9 mouse cellular contexts compared by ENCODE assay signal in genomic region chr4:99199757-99200251, GRCm38 (mm10). TPM values are rescaled to one million over a fixed set of nuclear protein-coding genes. Genes with fewer than 3 reads are reported as not detected.
DNase-seq lines count a peak whose midpoint lies in the region; ATAC-seq and TF ChIP-seq lines count a peak whose summit lies in the region.
"Had no signal": no experiment of that assay in that cellular context is flagged by ENCODE, and none has a peak within 500 bp of the region (broad histone marks: within the 10 kb centered on the region; RNA-seq: fewer than 3 reads in every experiment).

No protein-coding gene starts in this region.

- no peaks in the 10 kb centered on the region for H3K27me3 ChIP-seq in kidney, postnatal 0 days (ENCODE audit: insufficient read depth, low read length)
- no peaks in the 10 kb centered on the region for H3K27me3 ChIP-seq in kidney, embryonic 16.5 days (ENCODE audit: insufficient read depth, low read length)
- H3K27me3 ChIP-seq in limb, embryonic 10.5 days (ENCODE audit: low read depth, poor library complexity, severe bottlenecking): no peaks in the 10 kb centered on the region

- H3K4me2 ChIP-seq in kidney, postnatal 0 days (ENCODE audit: low read length): no peak overlapping the region; the same call in 1 of the 2 replicates
- no peak overlapping the region for H3K4me2 ChIP-seq in kidney, embryonic 16.5 days (replicated peaks; ENCODE audit: low read depth, low read length)

- peak; percentile 61; the same call in 1 of the 2 replicates for ATAC-seq in kidney, postnatal 0 days (replicated peaks; ENCODE audit: low FRiP score, low read depth)
- ATAC-seq in kidney, embryonic 16.5 days (ENCODE audit: low FRiP score, low TSS enrichment): no peak
- peak; percentile 70 for ATAC-seq in neutrophil, adult 5-6 weeks (ENCODE audit: extremely low read depth, insufficient number of reproducible peaks, low FRiP score, poor library complexity, severe bottlenecking)
- no peak for ATAC-seq in cerebellum, adult (ENCODE audit: insufficient number of reproducible peaks, low FRiP score, low TSS enrichment)
- ATAC-seq: forebrain, postnatal 0 days had no signal

- H3K27ac ChIP-seq in kidney, postnatal 0 days: no peak overlapping the region
- no peak overlapping the region for H3K27ac ChIP-seq in kidney, embryonic 16.5 days (ENCODE audit: low read length)
- peak overlapping the region; percentile 86 for H3K27ac ChIP-seq in bone marrow macrophage, adult 2 months (ENCODE audit: insufficient read depth, low read depth, low read length)
- no peak overlapping the region for H3K27ac ChIP-seq in limb, embryonic 10.5 days

- H3K9me3 ChIP-seq in kidney, postnatal 0 days (replicated peaks; ENCODE audit: low read length): no peaks in the 10 kb centered on the region
- no peaks in the 10 kb centered on the region for H3K9me3 ChIP-seq in kidney, embryonic 16.5 days (ENCODE audit: low read length)
- H3K9me3 ChIP-seq in limb, embryonic 10.5 days (replicated peaks): no peaks in the 10 kb centered on the region

- no peak for TF ChIP-seq CTCF in kidney, postnatal 0 days (IDR thresholded peaks at IDR 0.05; ENCODE audit: low read depth)
- no peak for TF ChIP-seq CTCF in bone marrow macrophage, adult 2 months (IDR thresholded peaks at IDR 0.05; ENCODE audit: low read depth, low read length)

- no peak overlapping the region for H3K9ac ChIP-seq in kidney, postnatal 0 days (ENCODE audit: low read depth, low read length)
- no peak overlapping the region for H3K9ac ChIP-seq in kidney, embryonic 16.5 days (replicated peaks; ENCODE audit: low read length)
- H3K9ac ChIP-seq: forebrain, postnatal 0 days had no signal

- H3K36me3 ChIP-seq in kidney, postnatal 0 days (ENCODE audit: insufficient read depth, low read length): no peaks in the 10 kb centered on the region
- H3K36me3 ChIP-seq in kidney, embryonic 16.5 days (ENCODE audit: insufficient read depth, low read length): no peaks in the 10 kb centered on the region
- H3K36me3 ChIP-seq in limb, embryonic 10.5 days: peaks cover 2% of the 10 kb centered on the region; the same call in 1 of the 2 replicates

- WGBS in kidney, postnatal 0 days: 51% methylated on average over 13 of the region's 13 CpGs
- 53% methylated on average over 13 of the region's 13 CpGs for WGBS in kidney, embryonic 16.5 days
- 82% methylated on average over 13 of the region's 13 CpGs for WGBS in limb, embryonic 10.5 days

- no peak for TF ChIP-seq POLR2A in bone marrow macrophage, adult 2 months (IDR thresholded peaks at IDR 0.05; ENCODE audit: borderline replicate concordance, low read depth, low read length)

- no peak overlapping the region for H3K4me3 ChIP-seq in kidney, postnatal 0 days (replicated peaks; ENCODE audit: low read depth, low read length)
- H3K4me3 ChIP-seq in kidney, embryonic 16.5 days (ENCODE audit: low read length): no peak overlapping the region
- H3K4me3 ChIP-seq in bone marrow macrophage, adult 2 months (ENCODE audit: insufficient read depth, low read length): peak overlapping the region; percentile 53
- no peak overlapping the region for H3K4me3 ChIP-seq in limb, embryonic 10.5 days

- no peak for DNase-seq in kidney, postnatal 0 days (ENCODE audit: low spot score)
- peak; percentile 23 for DNase-seq in limb, embryonic 10.5 days (ENCODE audit: low spot score)
- DNase-seq in kidney, postnatal 10 days: no peak
- no peak for DNase-seq in right cerebral cortex, postnatal 4 days
- DNase-seq: forebrain, postnatal 0 days had no signal

- 0 out of 2 replicates have a peak, but pooled peaks cover under 1% of the 10 kb centered on the region for H3K4me1 ChIP-seq in kidney, postnatal 0 days (replicated peaks; ENCODE audit: insufficient read depth, low read length)
- H3K4me1 ChIP-seq in kidney, embryonic 16.5 days (ENCODE audit: insufficient read depth, low read length): peaks cover 8% of the 10 kb centered on the region; the same call in 1 of the 2 replicates
- peaks cover 13% of the 10 kb centered on the region for H3K4me1 ChIP-seq in bone marrow macrophage, adult 2 months (ENCODE audit: control insufficient read depth, insufficient read depth, low read length)
- peaks cover 2% of the 10 kb centered on the region; the same call in 1 of the 2 replicates for H3K4me1 ChIP-seq in limb, embryonic 10.5 days

RNA-seq across cellular contexts. Expression of gene Atg4c, which starts 6.1 kb away (rescaled TPM):
- polyA plus RNA-seq in kidney, postnatal 0 days (2015; fragmentation: Nextera tagmentation; extraction: Ambion mirVana): 13.1 and 14.7 TPM in 2 replicates
- 16.3 and 16.6 TPM in 2 replicates for polyA plus RNA-seq in kidney, embryonic 16.5 days (2015; fragmentation: Nextera tagmentation; extraction: Ambion mirVana)
- polyA plus RNA-seq in bone marrow macrophage, adult 2 months (2012; ENCODE audit: insufficient read depth, insufficient read length, missing spikeins): 23.5 and 23.8 TPM in 2 replicates
- polyA plus RNA-seq in limb, embryonic 10.5 days (2016; fragmentation: Nextera tagmentation; extraction: Ambion mirVana): 12.4 and 15.5 TPM in 2 replicates
- total RNA-seq in neutrophil, adult 5-6 weeks (2017): 10.7 and 14.0 TPM in 2 replicates

Comparison
In these comparisons a context has a peak if more than half of its experiments do, and no peak if none do; other contexts are left out.
1. ATAC-seq: peak in kidney, postnatal 0 days (single experiment) and neutrophil, adult 5-6 weeks (single experiment); none in kidney, embryonic 16.5 days (single experiment) and cerebellum, adult (single experiment).